Mouse (Mus musculus) layer of hippocampus, postnatal 10 days (tissue): ENCODE measurements around the gene Capza2. TPM values are rescaled to one million over a fixed set of nuclear protein-coding genes. Genes with fewer than 3 reads are reported as not detected.

ENCODE experiments used
- DNase-seq, 2 experiments: peaks; one replicate each; pipeline ENCODE4 v3.0.0; 2021; ENCODE audit warnings: low spot score in 2 of 2
- long read RNA-seq: library from polyadenylated mRNA; stranded (forward); transcript quantifications from one replicate; pipeline ENCODE4 v2.0.0, GENCODE M21; 2023
- total RNA-seq, 2 experiments: library from RNA; stranded (reverse); gene quantifications; 2 replicates each; pipeline ENCODE4 v1.2.3; 2021

Gene Capza2
- total RNA-seq = 100 to 1,000 TPM; 255 to 273 TPM
- long read RNA-seq, transcript Capza2-201 (10 exons, 2,537 nt) = major isoform, 668 of 693 reads
- long read RNA-seq, partial matches to known transcripts = 3 of 693 reads
- long read RNA-seq, other reads (novel, unspliced or antisense) = 17 of 693 reads

- DNase-seq = no peak
These were observed at the start of gene Capza2 for GRCm38 (mm10) chr6:17635615-17636284. Capza2 (plus strand) TSS chr6:17636234.

- peak; percentile 87 to 91 for DNase-seq
These were observed 46.7 kb upstream of the Capza2 start for GRCm38 (mm10) chr6:17589049-17589952.

- DNase-seq = no peak
These were observed 45.9 kb upstream of the Capza2 start for GRCm38 (mm10) chr6:17589953-17590627.

GRCm38 (mm10) chr6:17593971-17594370 lies 42.1 kb upstream of the Capza2 start:
- DNase-seq = no peak

- no peak for DNase-seq
These were observed 40.1 kb upstream of the Capza2 start for GRCm38 (mm10) chr6:17595712-17596462.

- no peak for DNase-seq
These were observed 36.7 kb upstream of the Capza2 start for GRCm38 (mm10) chr6:17599373-17599772.

GRCm38 (mm10) chr6:17601526-17601925 lies 34.5 kb upstream of the Capza2 start:
- no peak for DNase-seq

- DNase-seq = no peak
These were observed 29.1 kb upstream of the Capza2 start for GRCm38 (mm10) chr6:17606915-17607314.

GRCm38 (mm10) chr6:17611352-17612010 lies 24.6 kb upstream of the Capza2 start:
- DNase-seq = no peak

GRCm38 (mm10) chr6:17612652-17613051 lies 23.4 kb upstream of the Capza2 start:
- no peak for DNase-seq

GRCm38 (mm10) chr6:17620823-17621222 lies 15.2 kb upstream of the Capza2 start:
- DNase-seq = no peak

- DNase-seq = no peak
These were observed 14.6 kb upstream of the Capza2 start for GRCm38 (mm10) chr6:17621436-17621835.

GRCm38 (mm10) chr6:17628701-17629455 lies 7.2 kb upstream of the Capza2 start:
- peak; percentile 16 to 22 for DNase-seq

GRCm38 (mm10) chr6:17629756-17630155 lies 6.3 kb upstream of the Capza2 start:
- no peak for DNase-seq

- no peak for DNase-seq
These were observed 4.4 kb upstream of the Capza2 start for GRCm38 (mm10) chr6:17631611-17632010.

- no peak for DNase-seq
These were observed 2.2 kb upstream of the Capza2 start for GRCm38 (mm10) chr6:17633819-17634218.

GRCm38 (mm10) chr6:17634992-17635391 lies 1.0 kb upstream of the Capza2 start:
- DNase-seq = no peak

GRCm38 (mm10) chr6:17636764-17637170 lies 733 bp downstream of the Capza2 start:
- DNase-seq = peak; percentile 93 to 97
